Mouse (Mus musculus) heart, embryonic 16.5 days (tissue): Measurements from ENCODE around the gene Olfr574. TPM values are rescaled to one million over a fixed set of nuclear protein-coding genes. Genes with fewer than 3 reads are reported as not detected.

Experiments
- ATAC-seq: fragments of 200-750 bp; cut with Nextera tagmentation; replicated peaks from 2 replicates; pipeline ENCODE4 v1.8.0; 2017; ENCODE audit warnings: moderate number of reproducible peaks; ENCODE audit not compliant: insufficient read depth, low FRiP score; ENCODE audit errors: extremely low read depth
- H3K27ac ChIP-seq: fragments of 300-500 bp; sonication (generic); 2 replicates; pipeline ENCODE4 v1.5.1; 2014; ENCODE audit warnings: mild to moderate bottlenecking, low read length, control low read depth, moderate library complexity
- H3K27me3 ChIP-seq: fragments of 300-500 bp; sonication (generic); 2 replicates; pipeline ENCODE4 v1.6.1; 2014; ENCODE audit warnings: low read length, mixed read lengths; ENCODE audit not compliant: control insufficient read depth, insufficient read depth
- H3K36me3 ChIP-seq: fragments of 300-500 bp; sonication (generic); 2 replicates; pipeline ENCODE4 v1.6.1; 2014; ENCODE audit not compliant: control insufficient read depth, insufficient read depth
- H3K4me1 ChIP-seq: fragments of 300-500 bp; sonication (generic); 2 replicates; pipeline ENCODE4 v1.6.1; 2014; ENCODE audit warnings: low read length, mixed read lengths; ENCODE audit not compliant: control insufficient read depth, insufficient read depth
- H3K4me2 ChIP-seq: fragments of 300-500 bp; sonication (generic); 2 replicates; pipeline ENCODE4 v1.6.1; 2014; ENCODE audit warnings: low read depth, mild to moderate bottlenecking, control low read depth, low read length
- H3K4me3 ChIP-seq: fragments of 300-500 bp; sonication (generic); 2 replicates; pipeline ENCODE4 v1.5.1; 2014; ENCODE audit warnings: mild to moderate bottlenecking, control low read depth, low read length
- H3K9ac ChIP-seq: fragments of 300-500 bp; sonication (generic); 2 replicates; pipeline ENCODE4 v1.6.1; 2014; ENCODE audit warnings: low read length, control low read depth
- H3K9me3 ChIP-seq: fragments of 300-500 bp; sonication (generic); replicated peaks from 2 replicates; pipeline ENCODE4 v1.6.1; 2016; ENCODE audit warnings: low read length; ENCODE audit not compliant: control insufficient read depth
- WGBS: fragments of 180-500 bp; shearing (Covaris S2); extraction: QIAGEN DNeasy Blood & Tissue Kit; methylation state at CpG from one replicate; pipeline ENCODE4 v1.1.7; 2014; 5-methylcytosine and 5-hydroxymethylcytosine counted together
- polyA plus RNA-seq: library from polyadenylated mRNA; unstranded; fragments of >200 nt; fragmentation: Nextera tagmentation; extraction: Ambion mirVana; gene quantifications from 2 replicates; pipeline ENCODE4 v1.2.1, GENCODE M21; 2015

The Olfr574 gene
- polyA plus RNA-seq, result not detected in 2 replicates

DNA sequence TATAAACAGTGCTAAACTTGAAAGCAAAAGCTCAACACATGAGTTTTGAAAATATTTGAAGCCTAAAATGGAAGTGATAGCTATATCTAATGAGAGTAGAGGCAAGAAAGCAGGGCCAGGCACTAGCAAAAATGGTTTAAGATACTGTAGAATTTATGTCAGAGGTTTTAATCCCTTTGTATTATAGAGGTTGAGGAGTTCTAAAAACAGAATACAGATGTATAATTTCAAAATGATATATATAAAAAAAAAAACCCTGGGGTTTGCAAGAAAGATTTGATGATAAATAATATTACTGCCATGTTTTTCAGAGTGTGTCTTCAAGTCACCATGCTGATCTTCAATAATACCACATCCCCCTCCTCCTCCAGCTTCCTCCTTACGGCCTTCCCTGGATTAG, at the start of gene Olfr574:
Gene Olfr574, plus strand, starts transcription at position 301 of the 400 bp plus-strand sequence.
- WGBS, result 87% methylated on average over 1 of the region's 1 CpGs

DNA sequence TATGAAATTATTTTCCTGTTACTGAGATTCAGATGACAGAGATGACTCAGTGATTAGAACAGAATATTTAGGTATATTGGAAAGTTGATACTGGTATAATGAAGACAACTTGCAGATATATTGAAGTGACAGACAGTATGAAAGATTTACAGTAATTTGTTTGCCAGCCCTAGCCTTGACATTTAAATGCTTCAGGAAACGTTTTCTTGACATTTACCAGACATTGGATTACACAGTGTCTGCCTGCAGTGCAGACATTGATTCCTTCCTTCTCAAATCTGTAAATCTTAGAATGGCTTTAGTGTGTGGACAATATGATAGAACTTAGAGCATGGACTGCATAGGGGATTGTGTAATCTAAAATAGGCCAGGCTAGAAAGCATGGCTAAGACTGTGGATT, 33.0 kb upstream of the Olfr574 start:
- Histone ChIP-seq H3K4me3 (no peak overlapping the region), H3K9ac (no peak overlapping the region), H3K9me3 (no peaks in the 10 kb centered on the region), H3K4me1 (0 out of 2 replicates have a peak, but pooled peaks cover 2% of the 10 kb centered on the region), H3K27me3 (no peaks in the 10 kb centered on the region), H3K36me3 (no peaks in the 10 kb centered on the region), H3K4me2 (no peak overlapping the region), H3K27ac (no peak overlapping the region)
- ATAC-seq, result no peak
- 31% methylated on average over 1 of the region's 1 CpGs for WGBS

More for the DNA sequence above, at the start of gene Olfr574:
- no peaks in the 10 kb centered on the region for H3K9me3 ChIP-seq
- no peak within 1 kb of the TSS for H3K4me2 ChIP-seq
- H3K27ac ChIP-seq, result no peak within 1 kb of the TSS
- no peak within 1 kb of the TSS for H3K9ac ChIP-seq
- ATAC-seq, result no peak
- H3K4me3 ChIP-seq, result no peak within 1 kb of the TSS
- no peaks in the 10 kb centered on the region for H3K36me3 ChIP-seq
- H3K27me3 ChIP-seq, result no peaks in the 10 kb centered on the region
- H3K4me1 ChIP-seq, result no peaks in the 10 kb centered on the region

DNA sequence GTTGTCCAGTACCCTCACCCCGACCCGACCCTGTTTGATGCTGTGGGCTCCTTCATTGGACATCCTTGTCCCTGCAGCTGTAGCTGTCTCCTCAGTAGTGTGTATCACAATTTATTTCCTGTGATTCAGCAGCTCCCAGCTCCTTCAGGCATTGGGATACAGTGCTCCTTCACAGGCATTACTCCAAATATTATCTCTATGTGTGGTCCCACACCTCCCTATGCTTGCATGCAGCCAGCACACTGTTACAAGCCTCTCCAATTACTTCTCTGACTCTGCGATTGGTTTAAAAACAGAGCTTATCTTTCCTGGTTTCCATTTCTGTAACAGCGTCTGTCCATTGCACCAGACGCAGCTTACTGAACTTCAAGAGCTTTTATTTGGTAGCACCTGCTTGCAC, 31.9 kb upstream of the Olfr574 start:
- Histone ChIP-seq H3K36me3 (no peaks in the 10 kb centered on the region), H3K4me3 (no peak overlapping the region), H3K27me3 (no peaks in the 10 kb centered on the region), H3K4me1 (0 out of 2 replicates have a peak, but pooled peaks cover 2% of the 10 kb centered on the region), H3K4me2 (no peak overlapping the region), H3K9ac (no peak overlapping the region), H3K27ac (no peak overlapping the region), H3K9me3 (no peaks in the 10 kb centered on the region)
- 35% methylated on average over 5 of the region's 5 CpGs for WGBS
- ATAC-seq, result peak; percentile 41; the same call in 1 of the 2 replicates

DNA sequence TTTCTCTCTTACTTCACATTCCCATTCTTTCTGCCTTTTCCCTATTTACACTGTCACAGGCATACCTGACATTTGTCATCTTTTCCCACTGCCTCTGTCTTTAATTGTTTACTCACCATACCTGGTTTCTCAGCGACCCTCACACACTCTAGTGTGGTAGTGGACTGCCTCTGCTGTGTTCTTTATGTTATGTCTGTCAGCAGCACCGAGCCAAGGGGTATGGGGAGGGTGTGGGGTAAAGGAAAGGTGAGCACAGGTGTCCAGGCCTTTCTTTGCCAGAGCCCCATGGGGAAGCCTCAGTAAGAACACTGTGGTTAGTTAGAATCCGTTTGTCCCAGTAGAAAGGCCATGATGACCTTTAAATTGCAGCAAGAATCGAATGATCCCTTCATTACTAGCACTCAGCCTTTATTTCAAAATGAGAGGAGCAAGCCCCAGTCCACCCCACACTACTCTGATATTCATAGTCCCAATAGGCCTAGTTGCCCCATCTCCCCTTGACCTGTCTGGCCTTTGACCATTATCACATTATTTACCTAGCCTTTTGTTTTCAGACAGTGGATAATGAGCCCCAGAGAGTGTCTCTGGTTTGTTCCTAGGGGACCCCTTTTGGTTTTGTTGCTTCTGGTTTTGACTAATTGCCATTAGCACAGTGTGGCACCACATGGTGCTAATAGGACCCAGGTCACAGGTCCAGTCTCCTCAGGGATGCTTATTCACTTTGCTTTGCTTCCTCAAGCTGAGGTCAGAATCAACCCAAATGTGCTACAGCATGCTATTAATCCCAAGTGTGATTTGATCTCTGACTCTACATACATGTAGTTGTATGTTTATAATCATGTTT, 31.0 kb upstream of the Olfr574 start, which contains the start of gene Olfr571:
Gene Olfr571, minus strand, starts transcription at position 505 of the 844 bp plus-strand sequence.
- WGBS, result 66% methylated on average over 4 of the region's 4 CpGs
- H3K27ac ChIP-seq, result no peak within 1 kb of the TSS
- no peak for ATAC-seq
- 0 out of 2 replicates have a peak, but pooled peaks cover 2% of the 10 kb centered on the region for H3K4me1 ChIP-seq
- H3K4me2 ChIP-seq, result no peak within 1 kb of the TSS
- H3K27me3 ChIP-seq, result no peaks in the 10 kb centered on the region
- H3K9me3 ChIP-seq, result no peaks in the 10 kb centered on the region
- H3K9ac ChIP-seq, result no peak within 1 kb of the TSS
- no peak within 1 kb of the TSS for H3K4me3 ChIP-seq
- no peaks in the 10 kb centered on the region for H3K36me3 ChIP-seq

DNA sequence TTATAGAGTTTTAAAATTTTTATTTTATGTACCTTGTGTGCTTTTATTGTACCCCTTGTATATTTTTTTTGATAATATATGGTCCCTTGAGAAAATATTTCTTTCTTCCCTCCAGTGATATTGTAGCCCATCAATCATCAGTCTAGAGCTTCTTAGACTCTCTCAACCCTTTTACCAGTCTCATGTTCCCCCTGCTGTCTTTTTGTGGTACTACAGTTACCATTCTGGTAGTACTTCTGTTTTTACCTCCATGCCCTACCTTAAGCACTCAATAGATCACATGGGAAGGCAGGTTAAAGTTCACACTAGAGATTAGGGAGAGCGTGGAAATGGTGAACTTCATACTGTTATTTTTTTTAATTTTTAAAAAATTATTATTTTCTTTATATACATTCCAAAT, 28.6 kb upstream of the Olfr574 start:
- Histone ChIP-seq H3K4me2 (no peak overlapping the region), H3K27ac (no peak overlapping the region), H3K4me1 (0 out of 2 replicates have a peak, but pooled peaks cover 2% of the 10 kb centered on the region), H3K36me3 (no peaks in the 10 kb centered on the region), H3K9ac (no peak overlapping the region), H3K27me3 (no peaks in the 10 kb centered on the region), H3K9me3 (no peaks in the 10 kb centered on the region), H3K4me3 (no peak overlapping the region)
- peak; percentile 49; the same call in 1 of the 2 replicates for ATAC-seq
- WGBS, result 8% methylated on average over 1 of the region's 1 CpGs

DNA sequence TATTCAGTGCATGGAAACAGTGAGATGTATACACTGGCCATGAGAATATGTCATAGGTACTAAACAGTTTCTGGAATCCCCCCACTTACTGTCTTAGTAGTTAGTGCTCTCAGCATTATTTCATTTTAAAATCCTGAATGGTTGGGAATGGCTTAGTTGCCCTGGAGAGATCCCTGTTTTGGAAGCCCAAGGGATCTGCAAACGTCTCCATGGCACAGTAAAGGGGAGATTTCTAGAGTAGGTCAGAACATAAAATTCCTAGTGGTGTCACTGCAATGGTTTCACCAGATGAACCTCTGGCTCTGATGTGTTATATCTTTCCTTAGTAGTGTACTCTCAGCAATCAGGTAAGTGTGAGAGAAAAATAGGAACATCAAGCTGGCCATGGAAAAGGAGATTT, 24.2 kb upstream of the Olfr574 start, which contains the start of gene Olfr572:
Gene Olfr572, plus strand, starts transcription at position 301 of the 400 bp plus-strand sequence.
- WGBS, result 50% methylated on average over 1 of the region's 1 CpGs
- Histone ChIP-seq H3K4me3 (no peak within 1 kb of the TSS), H3K4me2 (no peak within 1 kb of the TSS), H3K9me3 (no peaks in the 10 kb centered on the region), H3K27ac (no peak within 1 kb of the TSS), H3K36me3 (no peaks in the 10 kb centered on the region), H3K9ac (no peak within 1 kb of the TSS), H3K27me3 (no peaks in the 10 kb centered on the region), H3K4me1 (no peaks in the 10 kb centered on the region)
- no peak for ATAC-seq

DNA sequence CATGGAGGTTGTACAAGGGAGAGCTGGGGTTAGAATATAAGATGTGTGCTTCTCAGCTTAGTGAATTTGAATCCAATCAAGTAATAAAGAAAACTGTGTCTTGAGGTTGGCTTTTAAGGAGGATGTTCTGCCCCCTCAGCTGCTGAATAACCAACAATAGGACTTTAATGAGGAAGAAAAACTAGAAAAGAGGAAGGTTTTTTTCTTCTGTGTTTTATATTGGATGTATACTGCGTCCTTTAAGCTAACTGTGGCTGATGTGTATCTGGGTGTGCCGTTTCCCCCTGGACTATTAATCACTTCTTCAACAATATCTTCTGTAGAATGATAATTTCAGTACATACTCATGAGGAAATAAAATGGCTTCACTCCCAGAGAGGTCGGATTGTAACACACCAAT, 21.2 kb upstream of the Olfr574 start:
- Histone ChIP-seq H3K36me3 (no peaks in the 10 kb centered on the region), H3K27me3 (no peaks in the 10 kb centered on the region), H3K9ac (no peak overlapping the region), H3K9me3 (no peaks in the 10 kb centered on the region), H3K27ac (no peak overlapping the region), H3K4me3 (no peak overlapping the region), H3K4me1 (no peaks in the 10 kb centered on the region), H3K4me2 (no peak overlapping the region)
- WGBS, result 65% methylated on average over 3 of the region's 3 CpGs
- no peak for ATAC-seq

DNA sequence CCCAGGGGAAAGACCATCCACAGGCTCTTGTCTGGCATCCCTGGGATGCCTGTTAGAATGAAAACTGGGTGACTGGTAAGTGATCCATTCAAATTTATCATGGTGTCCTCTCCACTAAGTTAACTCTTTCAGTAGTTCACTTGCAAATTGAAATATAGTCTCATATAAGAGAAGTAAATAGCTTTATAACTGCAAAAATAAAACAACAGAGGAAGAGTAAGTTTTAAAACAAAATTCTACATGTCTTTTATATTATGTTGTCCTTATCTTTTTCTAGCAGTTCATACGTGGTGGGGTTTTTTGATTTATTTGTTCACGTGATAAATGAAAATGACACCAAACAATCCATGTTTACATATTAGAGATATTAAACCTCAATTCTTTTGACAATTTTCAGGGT, 5.8 kb upstream of the Olfr574 start, which contains the start of gene Olfr573-ps1:
Gene Olfr573-ps1, minus strand, starts transcription at position 101 of the 400 bp plus-strand sequence.
- ATAC-seq, result no peak
- no peaks in the 10 kb centered on the region for H3K36me3 ChIP-seq

DNA sequence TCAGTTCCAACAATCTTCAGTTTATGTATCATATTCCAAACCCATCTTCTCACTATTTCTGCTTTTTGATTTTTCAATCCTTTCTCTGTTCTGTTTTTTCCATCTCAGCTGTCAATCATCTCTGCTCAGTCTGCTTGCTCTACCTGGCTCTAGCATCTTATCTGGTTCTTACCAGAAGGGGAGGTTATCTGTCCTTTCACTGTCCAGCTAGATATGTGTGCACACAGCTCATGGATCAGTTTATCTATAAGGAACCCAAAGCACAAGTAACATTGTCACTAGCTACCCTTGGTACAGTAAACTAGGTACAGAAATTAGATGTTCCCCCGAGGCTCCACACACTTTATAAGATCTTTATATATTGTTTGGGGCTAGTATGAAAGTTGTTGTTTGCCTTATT, 4.8 kb upstream of the Olfr574 start:
- no peaks in the 10 kb centered on the region for H3K27me3 ChIP-seq
- no peaks in the 10 kb centered on the region for H3K4me1 ChIP-seq
- no peaks in the 10 kb centered on the region for H3K9me3 ChIP-seq
- no peaks in the 10 kb centered on the region for H3K36me3 ChIP-seq
- no peak overlapping the region for H3K9ac ChIP-seq
- H3K4me2 ChIP-seq, result no peak overlapping the region
- 82% methylated on average over 1 of the region's 1 CpGs for WGBS
- ATAC-seq, result no peak
- H3K4me3 ChIP-seq, result no peak overlapping the region
- no peak overlapping the region for H3K27ac ChIP-seq

More for the DNA sequence above, 5.8 kb upstream of the Olfr574 start, which contains the start of gene Olfr573-ps1:
- Histone ChIP-seq H3K27me3 (no peaks in the 10 kb centered on the region), H3K4me1 (no peaks in the 10 kb centered on the region), H3K9me3 (no peaks in the 10 kb centered on the region), H3K27ac (no peak within 1 kb of the TSS), H3K4me2 (no peak within 1 kb of the TSS), H3K9ac (no peak within 1 kb of the TSS), H3K4me3 (no peak within 1 kb of the TSS)
- WGBS, result 87% methylated on average over 2 of the region's 2 CpGs
